Mouse (Mus musculus): ENCODE data around the gene Epm2a. TPM values are rescaled to one million over a fixed set of nuclear protein-coding genes. Genes with fewer than 3 reads are reported as not detected.

Epm2a gene
- polyA plus RNA-seq, 1 experiment from 2014 or later, result 1.9 TPM

DNA sequence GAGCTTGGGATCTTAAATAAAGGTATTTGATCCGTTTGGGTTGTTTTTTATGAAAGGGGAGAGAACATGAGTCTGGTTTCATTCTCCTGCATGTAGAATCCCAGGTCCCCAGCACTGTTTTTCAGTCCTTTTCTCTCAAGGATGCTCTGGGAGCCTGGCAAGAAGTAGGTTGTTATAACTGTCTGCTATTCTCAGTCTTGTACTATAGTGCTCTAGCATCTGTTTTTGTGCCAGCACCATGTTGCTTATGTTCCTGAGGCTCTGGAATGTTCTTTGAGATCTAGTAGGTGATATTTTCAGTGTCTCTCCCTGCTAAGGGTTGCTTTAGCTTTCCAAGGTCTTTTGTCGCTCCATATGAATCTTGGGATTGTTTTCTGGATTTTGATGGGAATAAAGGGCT lies 38.1 kb downstream of the Epm2a start:
- Histone ChIP-seq H3K9ac (replicated peaks; ENCODE audit: low read length) (no peak overlapping the region), H3K4me3 (replicated peaks; ENCODE audit: low read depth, low read length) (no peak overlapping the region), H3K27ac (replicated peaks; ENCODE audit: low read depth, low read length) (no peak overlapping the region), H3K36me3 (ENCODE audit: control insufficient read depth, insufficient read depth, low read length) (no peaks in the 10 kb centered on the region), H3K4me2 (ENCODE audit: low read length) (no peak overlapping the region), H3K9me3 (ENCODE audit: control insufficient read depth, low read length) (no peaks in the 10 kb centered on the region), H3K4me1 (ENCODE audit: control insufficient read depth, insufficient read depth, low read length) (no peaks in the 10 kb centered on the region), H3K27me3 (ENCODE audit: control insufficient read depth, insufficient read depth, low read length) (no peaks in the 10 kb centered on the region)
- DNase-seq, result no peak
- 74% methylated on average over 2 of the region's 2 CpGs for WGBS
- no peak for ATAC-seq (ENCODE audit: low FRiP score, low TSS enrichment)

DNA sequence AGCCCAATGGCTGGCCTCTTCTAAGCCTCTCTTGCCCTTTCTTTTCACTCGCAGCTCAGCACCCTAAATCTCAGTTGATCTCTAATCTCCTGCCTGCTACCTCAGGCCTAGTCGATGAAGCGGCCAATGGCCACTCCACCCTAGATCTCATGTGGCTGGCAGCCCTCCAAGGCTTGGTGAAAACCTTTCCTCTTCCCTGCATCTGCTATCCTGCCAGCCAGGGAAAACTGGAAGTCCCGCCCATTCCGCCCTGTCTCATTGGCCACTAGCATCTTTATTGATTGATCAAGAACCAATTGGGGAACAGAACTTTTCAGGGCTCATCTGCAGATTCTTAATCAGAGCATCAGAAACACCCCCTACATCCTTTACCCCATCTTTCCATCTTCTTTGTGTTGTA lies 67.7 kb downstream of the Epm2a start:
- WGBS, result 83% methylated on average over 5 of the region's 5 CpGs
- H3K4me2 ChIP-seq (ENCODE audit: low read length), result no peak overlapping the region
- H3K27ac ChIP-seq (replicated peaks; ENCODE audit: low read depth, low read length), result no peak overlapping the region
- H3K9me3 ChIP-seq (ENCODE audit: control insufficient read depth, low read length), result no peaks in the 10 kb centered on the region
- H3K27me3 ChIP-seq (ENCODE audit: control insufficient read depth, insufficient read depth, low read length), result no peaks in the 10 kb centered on the region
- no peaks in the 10 kb centered on the region for H3K36me3 ChIP-seq (ENCODE audit: control insufficient read depth, insufficient read depth, low read length)
- DNase-seq (no peak), ATAC-seq (ENCODE audit: low FRiP score, low TSS enrichment) (no peak)
- no peaks in the 10 kb centered on the region for H3K4me1 ChIP-seq (ENCODE audit: control insufficient read depth, insufficient read depth, low read length)
- H3K9ac ChIP-seq (replicated peaks; ENCODE audit: low read length), result no peak overlapping the region
- H3K4me3 ChIP-seq (replicated peaks; ENCODE audit: low read depth, low read length), result no peak overlapping the region

DNA sequence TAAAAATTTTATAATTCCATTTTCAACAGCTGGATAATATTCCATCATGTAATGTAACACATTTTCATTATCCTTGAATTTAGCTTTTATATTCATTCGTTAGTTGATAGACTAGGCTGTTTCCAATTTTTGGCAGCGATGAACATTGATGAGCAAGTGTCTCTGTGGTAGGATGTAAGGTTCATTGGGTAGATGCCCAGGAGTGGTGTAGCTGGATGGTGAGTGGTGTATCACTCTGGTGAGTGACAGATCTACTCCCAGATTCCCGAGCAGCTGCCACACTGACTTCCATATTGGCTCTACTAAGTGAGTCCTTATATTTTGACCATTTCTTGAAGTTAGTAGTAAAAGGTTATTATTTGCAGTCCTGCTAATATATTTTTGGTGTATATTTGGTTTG lies 76.9 kb downstream of the Epm2a start:
- WGBS, result 97% methylated on average over 3 of the region's 3 CpGs
- no peak overlapping the region for H3K4me2 ChIP-seq (ENCODE audit: low read length)
- H3K4me3 ChIP-seq (replicated peaks; ENCODE audit: low read depth, low read length), result no peak overlapping the region
- H3K27me3 ChIP-seq (ENCODE audit: control insufficient read depth, insufficient read depth, low read length), result no peaks in the 10 kb centered on the region
- no peaks in the 10 kb centered on the region for H3K4me1 ChIP-seq (ENCODE audit: control insufficient read depth, insufficient read depth, low read length)
- H3K9ac ChIP-seq (replicated peaks; ENCODE audit: low read length), result no peak overlapping the region
- H3K9me3 ChIP-seq (ENCODE audit: control insufficient read depth, low read length), result no peaks in the 10 kb centered on the region
- ATAC-seq (ENCODE audit: low FRiP score, low TSS enrichment) (no peak), DNase-seq (no peak)
- H3K36me3 ChIP-seq (ENCODE audit: control insufficient read depth, insufficient read depth, low read length), result no peaks in the 10 kb centered on the region
- H3K27ac ChIP-seq (replicated peaks; ENCODE audit: low read depth, low read length), result no peak overlapping the region

DNA sequence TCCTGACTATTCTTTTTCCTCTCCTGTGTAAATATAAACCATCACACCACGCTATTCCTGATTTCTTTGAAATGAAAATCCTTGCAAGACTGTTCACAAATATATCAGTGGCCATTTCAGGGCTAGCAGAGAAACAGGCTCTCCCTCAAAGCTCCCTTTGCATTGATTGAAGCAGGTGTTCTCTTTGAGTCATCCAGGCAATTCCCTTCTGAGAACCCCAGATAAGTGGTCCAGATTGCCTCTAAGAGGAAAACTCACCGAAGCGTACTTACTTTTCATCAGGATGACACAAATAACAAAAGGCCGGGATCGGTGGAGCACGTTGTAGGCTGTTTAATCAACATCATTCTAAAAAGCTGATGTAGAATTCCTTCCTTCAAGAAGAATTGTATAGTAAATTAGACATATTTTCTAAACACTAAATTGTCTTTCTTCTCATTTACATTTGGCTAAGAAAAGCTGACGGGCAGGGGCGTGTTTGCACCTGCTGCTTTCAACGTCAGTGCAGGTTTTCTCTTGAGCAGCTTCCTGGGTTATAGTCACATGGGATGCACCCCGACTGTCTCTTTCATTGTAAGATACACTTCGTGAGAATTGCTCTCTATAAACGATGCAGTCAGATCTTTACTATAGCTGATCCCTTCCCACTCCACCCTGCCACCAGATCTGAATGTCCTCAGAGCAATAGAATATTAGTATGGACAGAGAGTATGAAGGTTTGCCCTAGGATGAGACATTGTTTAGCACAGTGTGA lies 86.0 kb downstream of the Epm2a start:
- no peaks in the 10 kb centered on the region for H3K27me3 ChIP-seq (ENCODE audit: control insufficient read depth, insufficient read depth, low read length)
- no peak for ATAC-seq (ENCODE audit: low FRiP score, low TSS enrichment)
- no peak overlapping the region for H3K4me2 ChIP-seq (ENCODE audit: low read length)
- no peak overlapping the region for H3K9ac ChIP-seq (replicated peaks; ENCODE audit: low read length)
- no peaks in the 10 kb centered on the region for H3K36me3 ChIP-seq (ENCODE audit: control insufficient read depth, insufficient read depth, low read length)
- no peaks in the 10 kb centered on the region for H3K9me3 ChIP-seq (ENCODE audit: control insufficient read depth, low read length)
- H3K4me3 ChIP-seq (replicated peaks; ENCODE audit: low read depth, low read length), result no peak overlapping the region
- H3K4me1 ChIP-seq (ENCODE audit: control insufficient read depth, insufficient read depth, low read length), result no peaks in the 10 kb centered on the region
- WGBS, result 60% methylated on average over 12 of the region's 12 CpGs
- no peak for DNase-seq
- no peak overlapping the region for H3K27ac ChIP-seq (replicated peaks; ENCODE audit: low read depth, low read length)

DNA sequence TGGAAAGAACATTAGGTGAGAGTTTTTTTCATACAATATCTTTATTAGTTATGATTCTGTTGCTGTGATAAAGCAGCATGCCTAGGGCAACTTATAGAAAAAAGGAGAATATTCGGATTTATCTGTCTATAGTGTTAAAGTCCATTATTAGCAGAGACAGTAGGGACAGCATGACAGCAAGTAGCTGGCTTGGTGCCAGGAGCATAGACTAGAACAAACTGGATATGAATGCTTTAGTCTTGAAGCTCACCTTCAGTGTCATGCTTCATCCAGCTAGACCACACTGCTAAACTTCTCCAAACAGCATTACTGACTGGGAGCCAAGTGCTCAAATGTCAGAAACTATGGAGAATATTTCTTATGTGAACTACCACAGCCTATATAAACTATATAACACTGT lies 93.8 kb downstream of the Epm2a start:
- no peak overlapping the region for H3K27ac ChIP-seq (replicated peaks; ENCODE audit: low read depth, low read length)
- no peak overlapping the region for H3K9ac ChIP-seq (replicated peaks; ENCODE audit: low read length)
- H3K4me2 ChIP-seq (ENCODE audit: low read length), result no peak overlapping the region
- no peaks in the 10 kb centered on the region for H3K4me1 ChIP-seq (ENCODE audit: control insufficient read depth, insufficient read depth, low read length)
- H3K4me3 ChIP-seq (replicated peaks; ENCODE audit: low read depth, low read length), result no peak overlapping the region
- DNase-seq (no peak), ATAC-seq (ENCODE audit: low FRiP score, low TSS enrichment) (no peak)
- H3K36me3 ChIP-seq (ENCODE audit: control insufficient read depth, insufficient read depth, low read length), result no peaks in the 10 kb centered on the region
- WGBS, result 73% methylated on average over 1 of the region's 1 CpGs
- H3K27me3 ChIP-seq (ENCODE audit: control insufficient read depth, insufficient read depth, low read length), result no peaks in the 10 kb centered on the region
- no peaks in the 10 kb centered on the region for H3K9me3 ChIP-seq (ENCODE audit: control insufficient read depth, low read length)

DNA sequence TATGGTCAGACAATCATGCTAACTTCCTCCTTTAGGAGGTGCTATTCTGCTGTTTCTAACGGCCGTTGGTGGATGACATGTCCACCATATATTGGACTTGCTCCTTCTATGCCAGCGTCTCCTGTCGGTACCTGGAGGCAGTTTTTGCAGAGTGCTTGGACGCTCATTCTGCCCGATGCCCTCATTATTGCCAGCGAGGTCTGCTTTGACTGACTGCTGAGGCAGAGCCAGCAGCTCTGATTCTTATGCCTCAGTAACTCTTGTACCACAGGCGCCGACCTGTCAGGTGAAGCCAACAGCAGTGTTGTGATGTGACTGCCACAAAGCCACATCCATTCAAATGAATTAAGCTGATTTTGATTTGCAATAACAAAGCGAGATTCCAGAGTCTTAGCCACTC lies 95.3 kb downstream of the Epm2a start:
- Histone ChIP-seq H3K27ac (replicated peaks; ENCODE audit: low read depth, low read length) (no peak overlapping the region), H3K9ac (replicated peaks; ENCODE audit: low read length) (no peak overlapping the region), H3K4me2 (ENCODE audit: low read length) (no peak overlapping the region), H3K27me3 (ENCODE audit: control insufficient read depth, insufficient read depth, low read length) (no peaks in the 10 kb centered on the region), H3K9me3 (ENCODE audit: control insufficient read depth, low read length) (no peaks in the 10 kb centered on the region), H3K4me1 (ENCODE audit: control insufficient read depth, insufficient read depth, low read length) (no peaks in the 10 kb centered on the region), H3K4me3 (replicated peaks; ENCODE audit: low read depth, low read length) (no peak overlapping the region), H3K36me3 (ENCODE audit: control insufficient read depth, insufficient read depth, low read length) (no peaks in the 10 kb centered on the region)
- ATAC-seq (ENCODE audit: low FRiP score, low TSS enrichment) (no peak), DNase-seq (no peak)
- 90% methylated on average over 10 of the region's 10 CpGs for WGBS

DNA sequence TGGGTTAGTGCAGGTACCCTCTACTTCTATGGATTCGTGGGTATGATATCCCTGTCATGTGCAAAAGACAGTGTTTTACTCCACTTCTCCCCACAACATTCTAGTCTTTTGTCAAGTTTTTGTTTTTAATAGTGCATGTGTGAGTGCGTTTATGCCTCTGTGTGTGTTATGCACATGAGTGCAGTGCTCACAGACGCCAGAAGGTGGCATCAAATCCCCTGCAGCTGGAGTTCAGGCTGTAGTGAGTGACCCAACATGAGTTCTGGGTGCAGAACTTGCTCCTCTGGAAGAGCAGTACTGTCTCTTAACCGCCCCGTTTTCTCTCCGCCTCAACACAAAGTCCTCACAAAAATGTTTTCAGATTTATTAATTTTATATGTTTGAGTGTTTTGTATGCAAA lies 96.1 kb downstream of the Epm2a start:
- Histone ChIP-seq H3K4me3 (replicated peaks; ENCODE audit: low read depth, low read length) (no peak overlapping the region), H3K9ac (replicated peaks; ENCODE audit: low read length) (no peak overlapping the region), H3K27me3 (ENCODE audit: control insufficient read depth, insufficient read depth, low read length) (no peaks in the 10 kb centered on the region), H3K27ac (replicated peaks; ENCODE audit: low read depth, low read length) (no peak overlapping the region), H3K36me3 (ENCODE audit: control insufficient read depth, insufficient read depth, low read length) (no peaks in the 10 kb centered on the region), H3K9me3 (ENCODE audit: control insufficient read depth, low read length) (no peaks in the 10 kb centered on the region), H3K4me1 (ENCODE audit: control insufficient read depth, insufficient read depth, low read length) (no peaks in the 10 kb centered on the region), H3K4me2 (ENCODE audit: low read length) (no peak overlapping the region)
- DNase-seq (no peak), ATAC-seq (ENCODE audit: low FRiP score, low TSS enrichment) (no peak)
- WGBS, result 89% methylated on average over 6 of the region's 6 CpGs

DNA sequence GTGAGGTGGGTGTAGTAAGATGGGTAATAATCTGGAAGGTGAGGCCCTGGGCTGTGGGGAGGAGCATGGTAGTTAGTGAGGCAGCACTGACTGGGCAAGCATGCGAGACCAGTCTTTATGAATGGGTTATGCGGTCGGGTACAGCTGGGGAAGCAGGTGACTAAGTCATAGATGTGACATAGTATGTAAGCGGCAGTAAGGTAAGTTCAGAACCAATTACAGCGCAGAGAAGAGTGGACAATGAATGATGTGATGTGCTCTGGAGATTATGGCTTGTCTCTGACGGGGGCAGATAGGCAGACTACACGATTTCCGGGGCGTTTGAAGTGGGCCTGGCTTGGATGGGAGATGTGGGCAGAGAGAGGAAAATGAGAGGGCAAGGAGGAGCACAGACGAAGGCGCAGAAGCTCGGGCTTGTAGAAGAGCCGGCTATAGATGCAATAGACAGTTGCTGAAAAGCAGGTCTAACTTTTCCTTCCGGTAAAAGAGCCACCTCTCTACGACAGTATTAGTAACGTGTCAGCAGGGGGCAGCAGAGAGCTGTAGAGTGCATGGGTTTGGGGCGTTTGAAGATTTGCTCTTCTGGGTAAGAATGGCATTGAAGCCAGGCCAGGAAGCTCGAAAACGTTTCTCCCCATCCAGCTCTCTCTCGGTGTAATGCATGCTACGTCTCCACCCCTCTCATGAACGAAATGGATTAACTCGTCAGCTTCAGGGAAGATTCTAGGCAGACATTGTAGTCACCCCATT lies 106.5 kb downstream of the Epm2a start:
- no peak overlapping the region; the same call in 1 of the 2 replicates for H3K9ac ChIP-seq (replicated peaks; ENCODE audit: low read length)
- H3K4me3 ChIP-seq (replicated peaks; ENCODE audit: low read depth, low read length), result no peak overlapping the region
- no peaks in the 10 kb centered on the region for H3K9me3 ChIP-seq (ENCODE audit: control insufficient read depth, low read length)
- H3K27ac ChIP-seq (replicated peaks; ENCODE audit: low read depth, low read length), result peak overlapping the region; percentile 49; the same call in 1 of the 2 replicates
- no peaks in the 10 kb centered on the region for H3K27me3 ChIP-seq (ENCODE audit: control insufficient read depth, insufficient read depth, low read length)
- no peaks in the 10 kb centered on the region for H3K36me3 ChIP-seq (ENCODE audit: control insufficient read depth, insufficient read depth, low read length)
- DNase-seq (peak; percentile 98), ATAC-seq (ENCODE audit: low FRiP score, low TSS enrichment) (peak; percentile 89)
- no peaks in the 10 kb centered on the region for H3K4me1 ChIP-seq (ENCODE audit: control insufficient read depth, insufficient read depth, low read length)
- WGBS, result 34% methylated on average over 23 of the region's 23 CpGs
- peak overlapping the region; percentile 29 for H3K4me2 ChIP-seq (ENCODE audit: low read length)

DNA sequence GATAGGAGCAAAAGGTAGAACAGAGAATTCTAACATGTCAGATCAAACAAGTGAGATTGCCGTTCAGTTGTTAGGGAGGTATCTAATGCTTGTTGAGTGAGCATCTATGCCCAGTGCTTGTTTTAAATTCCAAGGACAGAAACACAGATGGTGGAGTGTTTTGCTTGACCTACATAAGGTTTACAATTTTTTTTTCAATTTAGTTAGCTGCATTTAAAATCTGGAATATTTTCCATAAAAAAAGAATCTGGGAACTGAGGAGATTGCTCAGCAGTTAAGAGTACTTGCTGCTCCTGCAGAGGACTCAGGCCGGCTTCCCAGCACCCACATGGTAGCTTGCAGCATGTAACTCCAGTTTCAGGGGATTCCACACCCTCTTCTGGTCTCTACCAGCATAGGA lies 109.3 kb downstream of the Epm2a start:
- Histone ChIP-seq H3K36me3 (ENCODE audit: control insufficient read depth, insufficient read depth, low read length) (no peaks in the 10 kb centered on the region), H3K27ac (replicated peaks; ENCODE audit: low read depth, low read length) (no peak overlapping the region), H3K4me1 (ENCODE audit: control insufficient read depth, insufficient read depth, low read length) (no peaks in the 10 kb centered on the region), H3K9me3 (ENCODE audit: control insufficient read depth, low read length) (no peaks in the 10 kb centered on the region), H3K4me2 (ENCODE audit: low read length) (no peak overlapping the region), H3K4me3 (replicated peaks; ENCODE audit: low read depth, low read length) (no peak overlapping the region), H3K27me3 (ENCODE audit: control insufficient read depth, insufficient read depth, low read length) (no peaks in the 10 kb centered on the region), H3K9ac (replicated peaks; ENCODE audit: low read length) (no peak overlapping the region)
- no peak for ATAC-seq (ENCODE audit: low FRiP score, low TSS enrichment)
- WGBS, result 93% methylated on average over 2 of the region's 2 CpGs
- DNase-seq, result no peak
